Mouse (Mus musculus) C3H10T1/2 (cell line): ENCODE measurements around the gene Msn. TPM values are rescaled to one million over a fixed set of nuclear protein-coding genes. Genes with fewer than 3 reads are reported as not detected.

Experiments used
- polyA plus RNA-seq, 2 experiments: library from polyadenylated mRNA; unstranded; fragments of >200 nt; fragmentation: generic; extraction: Trizol; gene quantifications; one replicate each; pipeline ENCODE4 v1.2.1; 2012; ENCODE audit warnings: missing spikeins in 2 of 2

Msn gene
- 10 to 100 TPM; 41.5 to 80.9 TPM for polyA plus RNA-seq

GRCm38 (mm10) chrX:96095509-96096499 lies at the start of gene Msn:
Gene Msn, plus strand, starts transcription at chrX:96096042.

Other genes starting within 250 kb of the Msn start
- gene Las1l, start 139.1 kb upstream of the Msn start, polyA plus RNA-seq, result 10 to 100 TPM in 1 of 2 experiments, 1 to 10 TPM in 1; 6.0 to 19.9 TPM
- gene Vsig4, start 197.4 kb downstream of the Msn start, polyA plus RNA-seq, result not detected